Mouse (Mus musculus) adrenal gland, postnatal 25 days (tissue): ENCODE data around the gene Hephl1. TPM values are rescaled to one million over a fixed set of nuclear protein-coding genes. Genes with fewer than 3 reads are reported as not detected.
"Not testable (repeated sequence)": the region's sequence is repeated elsewhere in the genome, so short reads cannot be mapped to it uniquely, and the experiment has no call there.

Experiments
- DNase-seq: peaks from one replicate; pipeline ENCODE4 v3.0.0; 2021; ENCODE audit warnings: mixed read lengths
- long read RNA-seq: library from polyadenylated mRNA; stranded (forward); transcript quantifications from one replicate; pipeline ENCODE4 v2.0.0, GENCODE M21; 2021
- total RNA-seq: library from RNA; stranded (reverse); gene quantifications from 2 replicates; pipeline ENCODE4 v1.2.3, GENCODE M21; 2021

Hephl1 gene
- 0.24 and 0.43 TPM in 2 replicates for total RNA-seq
- long read RNA-seq, partial matches to known transcripts = 1 of 1 reads
- long read RNA-seq, other reads (novel, unspliced or antisense) = 0 of 1 reads

- DNase-seq = no peak
Measured at GRCm38 (mm10) chr9:15112008-15112407, at the start of gene Hephl1. Gene Hephl1, minus strand, starts transcription at chr9:15112108.

GRCm38 (mm10) chr9:15149246-15149926 lies 37.5 kb upstream of the Hephl1 start:
- DNase-seq = no peak

GRCm38 (mm10) chr9:15140546-15140945 lies 28.6 kb upstream of the Hephl1 start:
- DNase-seq = no peak

- no peak for DNase-seq
Measured at GRCm38 (mm10) chr9:15125897-15126296, 14.0 kb upstream of the Hephl1 start.

- DNase-seq = no peak
Measured at GRCm38 (mm10) chr9:15122431-15122830, 10.5 kb upstream of the Hephl1 start.

GRCm38 (mm10) chr9:15120841-15121358 lies 9.0 kb upstream of the Hephl1 start:
- peak; percentile 16 for DNase-seq

GRCm38 (mm10) chr9:15120209-15120608 lies 8.3 kb upstream of the Hephl1 start:
- DNase-seq = no peak

DNA sequence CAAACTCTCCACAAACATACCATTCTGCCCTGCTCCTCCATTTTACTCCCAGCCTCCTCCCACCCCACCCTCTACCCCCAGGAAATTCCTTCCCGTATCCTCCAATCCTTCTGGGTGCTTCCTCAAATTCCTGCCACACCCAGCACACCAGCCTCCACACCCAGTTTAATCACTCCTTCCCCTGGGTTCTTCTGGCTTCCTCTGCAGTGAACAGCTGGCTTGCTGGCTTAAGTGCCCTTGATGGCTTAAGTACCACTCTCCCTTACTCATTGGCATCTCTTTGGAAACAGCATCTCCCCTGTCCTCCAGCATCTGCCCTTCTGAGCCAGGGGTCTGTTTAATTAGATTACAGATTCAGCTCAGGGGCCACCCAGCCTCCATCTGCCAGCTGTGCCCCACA lies 7.6 kb upstream of the Hephl1 start:
- DNase-seq = no peak

DNA sequence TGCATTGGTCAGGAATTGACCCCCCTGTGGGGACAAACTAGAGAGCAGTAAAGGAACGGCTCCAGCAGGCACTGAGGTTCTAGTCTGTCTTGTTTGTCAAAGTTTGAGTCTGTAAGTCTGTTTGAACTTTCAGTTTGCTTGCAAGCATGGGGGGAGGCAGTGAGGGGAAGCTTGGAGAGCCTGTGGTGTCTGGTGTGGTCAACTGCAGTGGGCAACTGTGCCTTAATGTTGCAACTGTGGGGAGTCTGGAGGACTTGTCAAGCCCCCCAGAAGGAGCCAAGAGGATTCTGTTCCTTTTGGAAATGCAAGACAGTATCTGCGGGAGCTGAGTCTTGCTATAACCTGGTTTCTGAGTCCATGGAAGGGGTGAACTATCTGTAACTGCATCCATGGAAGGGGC lies 4.3 kb upstream of the Hephl1 start:
- no peak for DNase-seq

GRCm38 (mm10) chr9:15114102-15114501 lies 2.2 kb upstream of the Hephl1 start:
- DNase-seq = no peak

DNA sequence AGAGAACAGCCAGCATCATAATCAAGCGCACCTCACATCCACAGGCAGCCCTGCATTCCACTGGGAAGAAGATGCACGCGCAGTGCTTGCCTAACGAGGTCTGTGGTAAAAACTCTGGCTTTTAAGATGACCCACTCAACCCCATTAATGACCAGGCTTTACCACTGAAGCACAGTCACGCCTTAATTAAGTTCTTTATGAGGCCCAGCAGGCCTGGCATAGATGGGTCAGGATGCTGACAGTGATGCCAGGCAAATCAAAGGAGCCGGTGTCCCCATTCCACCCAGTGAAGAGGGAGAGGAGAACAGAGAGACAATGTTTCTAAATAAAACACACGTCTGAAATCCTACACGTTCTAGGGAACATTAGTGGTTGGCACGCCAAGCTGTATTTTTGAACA lies 3.8 kb downstream of the Hephl1 start:
- DNase-seq = no peak

DNA sequence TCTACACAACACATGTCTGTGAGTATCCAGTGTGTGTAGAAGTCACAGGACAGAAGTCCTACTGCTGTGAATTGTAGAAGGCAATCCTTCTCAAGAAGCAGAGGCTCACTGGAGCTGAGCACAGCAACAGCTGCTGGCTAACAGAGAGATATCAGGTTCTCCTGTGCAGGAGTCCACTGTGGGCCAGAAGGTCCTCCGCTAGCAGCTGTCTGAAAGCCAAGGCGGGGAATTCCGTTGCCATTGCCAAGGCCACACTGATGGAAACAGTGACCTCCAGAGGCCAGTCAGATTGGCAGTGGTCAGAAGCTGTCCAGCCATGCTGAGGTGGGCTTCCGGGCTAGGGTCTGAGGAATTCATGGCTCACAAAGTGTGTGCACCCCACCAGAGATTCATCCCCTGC lies 6.8 kb downstream of the Hephl1 start:
- peak; percentile 9 for DNase-seq

- peak; percentile 29 for DNase-seq
Measured at GRCm38 (mm10) chr9:15103579-15104300, 8.2 kb downstream of the Hephl1 start.

GRCm38 (mm10) chr9:15101531-15102161 lies 10.3 kb downstream of the Hephl1 start:
- DNase-seq = no peak

GRCm38 (mm10) chr9:15098421-15098820 lies 13.5 kb downstream of the Hephl1 start:
- not testable (repeated sequence) for DNase-seq

- no peak for DNase-seq
Measured at GRCm38 (mm10) chr9:15097172-15097571, 14.7 kb downstream of the Hephl1 start.

DNA sequence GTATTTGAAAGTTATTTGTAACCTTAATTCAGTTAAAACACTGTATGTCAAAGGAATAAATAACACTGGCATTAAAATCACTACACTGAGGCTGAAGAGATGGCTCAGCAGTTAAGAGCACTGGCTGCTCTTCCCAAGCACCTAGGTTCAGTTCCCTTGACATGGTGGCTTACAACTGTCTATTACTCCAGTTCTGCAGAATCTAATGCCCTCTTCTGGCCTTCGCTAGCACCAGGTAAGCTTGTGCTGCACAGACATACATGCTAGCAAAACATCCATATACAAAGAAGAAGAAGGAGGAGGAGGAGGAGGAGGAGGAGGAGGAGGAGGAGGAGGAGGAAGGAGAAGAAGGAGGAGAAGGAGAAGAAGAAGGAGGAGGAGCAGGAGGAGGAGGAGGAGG lies 15.7 kb downstream of the Hephl1 start:
- no peak for DNase-seq

DNA sequence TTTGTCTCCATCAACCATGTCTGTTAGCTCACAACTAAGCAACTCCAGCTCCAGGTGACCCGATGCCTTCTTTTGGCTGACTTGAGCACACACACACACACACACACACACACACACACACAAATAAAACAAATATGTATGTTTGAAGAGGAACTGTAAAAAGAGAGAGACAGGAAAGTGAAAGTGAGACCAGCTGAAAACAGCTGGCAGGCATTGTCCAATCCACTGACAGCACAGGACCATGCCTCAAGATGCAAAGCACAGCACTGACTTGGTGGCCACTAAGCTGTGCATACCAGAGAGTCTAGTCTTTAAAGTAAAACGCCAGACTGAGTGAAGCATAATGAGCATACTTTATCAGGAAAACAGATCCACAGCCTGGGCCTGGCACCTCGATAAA lies 16.7 kb downstream of the Hephl1 start:
- DNase-seq = no peak

DNA sequence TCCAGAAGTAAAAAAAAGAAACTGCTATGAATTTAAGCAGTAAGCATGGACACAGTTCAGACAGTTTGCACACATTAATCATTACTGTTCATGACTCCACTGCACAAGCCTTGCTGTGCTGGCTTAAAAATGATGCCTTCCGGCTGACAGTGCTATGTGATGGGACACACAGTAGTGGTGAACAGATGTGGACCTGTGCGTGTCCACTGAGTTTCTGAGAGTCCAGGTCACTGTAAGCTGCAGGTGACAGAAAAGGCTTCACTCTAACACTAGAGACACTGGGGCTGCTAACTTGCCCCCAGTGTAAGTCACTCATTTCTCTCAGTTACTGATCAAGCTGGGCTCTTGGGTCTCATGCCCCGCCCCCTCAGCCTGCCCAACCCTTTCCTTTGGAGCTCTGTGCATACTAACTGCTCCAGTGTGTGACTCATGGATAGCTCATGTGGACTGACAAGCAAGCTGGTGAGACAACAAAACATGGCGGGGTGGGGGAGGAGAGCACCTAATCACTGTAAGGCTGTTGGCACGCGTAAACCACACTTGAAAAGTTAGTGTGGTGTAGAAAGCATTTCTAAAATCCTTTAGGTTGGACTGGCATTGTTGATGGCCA lies 43.1 kb downstream of the Hephl1 start:
- DNase-seq = peak; percentile 51

DNA sequence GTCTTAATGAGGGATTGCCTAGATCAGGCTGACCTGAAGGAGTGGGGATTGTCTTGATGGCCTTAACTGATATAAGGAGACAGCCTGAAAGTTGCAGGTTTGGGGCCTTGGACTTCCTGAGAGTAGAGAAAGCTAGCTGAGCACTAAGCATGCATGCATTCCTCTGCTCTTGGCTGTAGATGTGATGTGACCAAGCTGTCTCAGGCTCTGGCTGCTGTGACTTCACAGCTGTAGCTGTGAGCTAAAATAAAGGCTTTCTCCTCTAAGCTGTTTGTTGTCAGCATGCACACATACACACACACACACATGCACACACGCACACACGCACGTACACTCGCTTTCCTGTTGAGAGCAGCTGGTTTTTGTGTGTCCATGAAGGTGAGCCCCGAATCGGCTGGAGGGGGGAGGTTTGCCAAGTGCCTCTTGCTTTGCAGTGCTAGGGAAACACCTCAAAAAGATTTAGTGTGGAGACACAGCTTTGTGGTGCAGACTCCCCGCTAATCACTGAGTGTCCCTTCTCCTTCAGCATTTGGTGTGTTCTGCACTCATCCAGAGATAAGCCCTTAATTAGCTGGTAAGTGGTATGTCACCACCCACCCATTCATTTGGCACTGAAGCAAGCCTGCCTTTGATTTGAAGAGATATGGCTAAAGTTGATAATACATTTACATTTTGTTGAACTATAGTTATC lies 43.8 kb downstream of the Hephl1 start:
- no peak for DNase-seq

- DNase-seq = no peak
Measured at GRCm38 (mm10) chr9:15064176-15064575, 47.7 kb downstream of the Hephl1 start.

GRCm38 (mm10) chr9:15060847-15061246 lies 51.1 kb downstream of the Hephl1 start:
- no peak for DNase-seq
